8 mouse cellular contexts compared by ENCODE assay signal in the genomic region with DNA sequence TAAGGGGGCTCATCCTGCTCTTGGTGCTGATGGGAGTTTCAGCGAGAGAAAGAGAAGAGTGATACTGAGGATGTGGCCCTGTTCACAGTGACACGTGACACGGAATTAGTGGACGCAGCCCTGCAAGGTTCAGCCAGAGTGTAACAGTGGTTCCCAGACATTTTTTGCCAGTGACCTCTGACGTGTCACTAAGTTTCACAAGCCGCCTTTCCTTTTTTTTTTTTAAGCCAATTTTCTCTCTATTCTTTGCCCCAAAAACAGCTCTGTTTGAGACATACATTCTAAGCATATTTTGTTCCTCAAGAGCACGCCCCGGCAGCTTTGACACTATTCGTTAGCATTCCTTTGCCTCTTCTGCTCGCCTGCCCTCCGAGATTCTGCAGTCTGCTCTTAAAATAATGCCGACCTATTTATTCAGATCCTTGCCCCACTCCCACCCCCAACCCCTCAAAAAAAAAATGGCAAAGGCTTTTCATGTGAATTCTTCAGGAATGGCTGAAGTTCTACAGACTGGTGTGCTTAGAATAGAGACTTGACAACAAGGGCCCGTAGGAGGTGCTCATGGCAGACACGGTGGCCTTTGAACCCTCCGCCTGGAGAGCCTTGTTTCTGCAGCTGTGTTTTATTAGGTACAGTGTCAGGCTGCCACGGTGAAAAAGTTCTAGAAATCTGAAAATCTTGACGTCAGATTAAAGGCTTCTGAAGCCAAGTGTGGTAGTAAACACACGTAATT.
DNase-seq lines count a peak whose midpoint lies in the region; ATAC-seq lines count a peak whose summit lies in the region.

No protein-coding gene starts in this region.

- H3K27ac ChIP-seq in hindbrain, embryonic 10.5 days = peak overlapping the region; percentile 53
- H3K27ac ChIP-seq in hindbrain, embryonic 16.5 days (ENCODE audit: low read depth, low read length) = no peak overlapping the region
- H3K27ac ChIP-seq in kidney, embryonic 14.5 days (ENCODE audit: low read depth, low read length) = no peak overlapping the region
- 0 out of 2 replicates have a peak overlapping the region, but pooled peaks have one; percentile 20 for H3K27ac ChIP-seq in neural tube, embryonic 11.5 days (ENCODE audit: low read depth, low read length)

- 30% methylated on average over 18 of the region's 18 CpGs for WGBS in hindbrain, embryonic 10.5 days
- 39% methylated on average over 18 of the region's 18 CpGs for WGBS in hindbrain, embryonic 16.5 days
- 36% methylated on average over 18 of the region's 18 CpGs for WGBS in kidney, embryonic 14.5 days
- WGBS in neural tube, embryonic 11.5 days = 44% methylated on average over 18 of the region's 18 CpGs

- H3K4me3 ChIP-seq in hindbrain, embryonic 10.5 days = no peak overlapping the region
- H3K4me3 ChIP-seq in hindbrain, embryonic 16.5 days (ENCODE audit: low read length) = no peak overlapping the region
- no peak overlapping the region for H3K4me3 ChIP-seq in kidney, embryonic 14.5 days (ENCODE audit: low read length)
- no peak overlapping the region for H3K4me3 ChIP-seq in neural tube, embryonic 11.5 days (ENCODE audit: low read depth, low read length)

- H3K9me3 ChIP-seq in hindbrain, embryonic 10.5 days = no peaks in the 10 kb centered on the region
- H3K9me3 ChIP-seq in hindbrain, embryonic 16.5 days (ENCODE audit: control insufficient read depth, low read length) = no peaks in the 10 kb centered on the region
- H3K9me3 ChIP-seq in kidney, embryonic 14.5 days (ENCODE audit: control insufficient read depth, low read length) = no peaks in the 10 kb centered on the region
- no peaks in the 10 kb centered on the region for H3K9me3 ChIP-seq in neural tube, embryonic 11.5 days (ENCODE audit: control insufficient read depth, low read length)

- no peak for ATAC-seq in hindbrain, embryonic 16.5 days
- ATAC-seq in kidney, embryonic 14.5 days (ENCODE audit: low FRiP score, low TSS enrichment) = peak; percentile 56; the same call in 1 of the 2 replicates
- ATAC-seq in neural tube, embryonic 11.5 days (ENCODE audit: insufficient read depth, low FRiP score, low TSS enrichment) = no peak

- no peaks in the 10 kb centered on the region for H3K36me3 ChIP-seq in hindbrain, embryonic 10.5 days
- no peaks in the 10 kb centered on the region for H3K36me3 ChIP-seq in hindbrain, embryonic 16.5 days (ENCODE audit: control insufficient read depth, insufficient read depth, low read length)
- H3K36me3 ChIP-seq in kidney, embryonic 14.5 days (ENCODE audit: control insufficient read depth, insufficient read depth, low read length) = no peaks in the 10 kb centered on the region
- no peaks in the 10 kb centered on the region for H3K36me3 ChIP-seq in neural tube, embryonic 11.5 days (ENCODE audit: control insufficient read depth, insufficient read depth, low read length)

- no peaks in the 10 kb centered on the region for H3K27me3 ChIP-seq in hindbrain, embryonic 10.5 days (ENCODE audit: insufficient read depth, poor library complexity, severe bottlenecking)
- H3K27me3 ChIP-seq in hindbrain, embryonic 16.5 days (replicated peaks; ENCODE audit: control insufficient read depth, insufficient read depth, low read length) = no peaks in the 10 kb centered on the region
- no peaks in the 10 kb centered on the region for H3K27me3 ChIP-seq in kidney, embryonic 14.5 days (ENCODE audit: control insufficient read depth, insufficient read depth, low read length)
- no peaks in the 10 kb centered on the region for H3K27me3 ChIP-seq in neural tube, embryonic 11.5 days (ENCODE audit: control insufficient read depth, insufficient read depth, low read length)

- no peak overlapping the region for H3K4me2 ChIP-seq in hindbrain, embryonic 16.5 days (ENCODE audit: low read length)
- no peak overlapping the region for H3K4me2 ChIP-seq in kidney, embryonic 14.5 days (replicated peaks; ENCODE audit: low read depth, low read length)
- H3K4me2 ChIP-seq in neural tube, embryonic 11.5 days (ENCODE audit: low read depth) = no peak overlapping the region

- H3K9ac ChIP-seq in hindbrain, embryonic 16.5 days (ENCODE audit: low read depth, low read length) = no peak overlapping the region
- no peak overlapping the region for H3K9ac ChIP-seq in kidney, embryonic 14.5 days (ENCODE audit: low read depth, low read length)
- H3K9ac ChIP-seq in neural tube, embryonic 11.5 days (ENCODE audit: low read length) = no peak overlapping the region

- peak; percentile 62 for DNase-seq in hindbrain, embryonic 10.5 days (ENCODE audit: low spot score)
- peak; percentile 52 for DNase-seq in heart, adult 8-10 months (ENCODE audit: low spot score)
- peak; percentile 41 for DNase-seq in neural tube, embryonic 11.5 days (ENCODE audit: low spot score)
- no peak for DNase-seq in right cerebral cortex, postnatal 10 days (ENCODE audit: low spot score in 2 of 2)
- no peak for DNase-seq in spleen, postnatal 14 days (ENCODE audit: low spot score in 2 of 2)
- no peak for DNase-seq in cerebellum, adult 8-10 months

- H3K4me1 ChIP-seq in hindbrain, embryonic 10.5 days (replicated peaks) = peaks cover 66% of the 10 kb centered on the region
- peaks cover 3% of the 10 kb centered on the region; the same call in 1 of the 2 replicates for H3K4me1 ChIP-seq in hindbrain, embryonic 16.5 days (ENCODE audit: control insufficient read depth, insufficient read depth, low read depth, low read length)
- H3K4me1 ChIP-seq in kidney, embryonic 14.5 days (ENCODE audit: control insufficient read depth, insufficient read depth, low read length) = peaks cover 11% of the 10 kb centered on the region; the same call in 1 of the 2 replicates
- peaks cover 10% of the 10 kb centered on the region; the same call in 1 of the 2 replicates for H3K4me1 ChIP-seq in neural tube, embryonic 11.5 days (ENCODE audit: control insufficient read depth, insufficient read depth, low read length)

Comparison
In these comparisons a context has a peak if more than half of its experiments do, and no peak if none do; other contexts are left out.
1. H3K27ac ChIP-seq: peak in hindbrain, embryonic 10.5 days (single experiment) and neural tube, embryonic 11.5 days (single experiment); none in hindbrain, embryonic 16.5 days (single experiment) and kidney, embryonic 14.5 days (single experiment).
2. DNase-seq: peak in hindbrain, embryonic 10.5 days (single experiment), heart, adult 8-10 months (single experiment) and neural tube, embryonic 11.5 days (single experiment); none in right cerebral cortex, postnatal 10 days (0 of 2), spleen, postnatal 14 days (0 of 2) and cerebellum, adult 8-10 months (single experiment).